Mouse (Mus musculus) CH12.LX (cell line): ENCODE data around the gene Nt5c1b.

Experiments
- CTCF ChIP-seq, 2 experiments: IDR thresholded peaks in 1 of 2; conservative IDR thresholded peaks in 1 of 2; 2 replicates each; pipeline ENCODE4 v1.5.1; 2011 to 2012; ENCODE audit warnings: low read depth in 2 of 2, low read length in 2 of 2, improper control_type of control experiment in 1 of 2, inconsistent platforms in 1 of 2, mild to moderate bottlenecking in 1 of 2, moderate library complexity in 1 of 2
- ETS1 ChIP-seq: conservative IDR thresholded peaks from 2 replicates; pipeline ENCODE4 v1.6.1; 2012; ENCODE audit warnings: low read depth, mild to moderate bottlenecking, inconsistent platforms, low read length, improper control_type of control experiment, moderate library complexity
- KAT2A ChIP-seq: IDR thresholded peaks from 2 replicates; pipeline ENCODE4 v1.6.1; 2012; ENCODE audit warnings: low read length, improper control_type of control experiment, inconsistent platforms; ENCODE audit not compliant: insufficient replicate concordance
- POLR2A ChIP-seq: IDR thresholded peaks from 2 replicates; pipeline ENCODE4 v1.6.1; 2011; ENCODE audit warnings: low read depth, mild to moderate bottlenecking, improper control_type of control experiment, low read length
- USF1 ChIP-seq: IDR thresholded peaks from 2 replicates; pipeline ENCODE4 v1.6.1; 2014; ENCODE audit warnings: low read depth, mild to moderate bottlenecking, inconsistent platforms, low read length, improper control_type of control experiment

- TF ChIP-seq USF1 (no peak), CTCF (conservative IDR thresholded peaks at IDR 0.05 in 1 of 2, IDR thresholded peaks at IDR 0.05 in 1 of 2; ENCODE audit: low read depth in 2 of 2, low read length in 2 of 2) (no peak), KAT2A (no peak), ETS1 (no peak), POLR2A (no peak)
These were observed 41.7 kb downstream of the Nt5c1b start for GRCm38 (mm10) chr12:10411453-10411852.
